Mouse (Mus musculus): ENCODE results near the gene Slc22a4.
"Not testable (repeated sequence)": the region's sequence is repeated elsewhere in the genome, so short reads cannot be mapped to it uniquely, and the experiment has no call there.

Gene Slc22a4

DNA sequence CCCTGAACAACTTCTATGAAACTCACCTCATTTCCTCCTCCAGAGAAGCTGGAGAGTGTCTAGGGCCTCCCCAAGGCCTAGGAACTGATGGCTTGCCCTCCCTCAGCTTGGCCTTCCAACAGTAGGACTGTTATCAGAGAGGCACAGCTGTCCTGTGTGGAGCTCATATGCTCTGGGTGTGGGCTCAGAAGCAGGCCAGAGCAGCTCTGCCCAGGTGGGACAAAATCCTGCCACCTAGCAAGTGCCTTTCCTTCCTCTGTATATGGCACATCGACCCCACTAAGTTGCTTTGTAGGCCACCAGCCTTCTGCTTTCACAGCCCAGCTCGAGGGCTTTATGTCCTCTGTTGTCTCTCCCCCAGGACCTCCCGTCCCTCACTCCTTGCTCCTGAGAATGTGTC, 23.2 kb downstream of the Slc22a4 start:
- DNase-seq (ENCODE audit: low spot score in 2 of 2) = no peak

DNA sequence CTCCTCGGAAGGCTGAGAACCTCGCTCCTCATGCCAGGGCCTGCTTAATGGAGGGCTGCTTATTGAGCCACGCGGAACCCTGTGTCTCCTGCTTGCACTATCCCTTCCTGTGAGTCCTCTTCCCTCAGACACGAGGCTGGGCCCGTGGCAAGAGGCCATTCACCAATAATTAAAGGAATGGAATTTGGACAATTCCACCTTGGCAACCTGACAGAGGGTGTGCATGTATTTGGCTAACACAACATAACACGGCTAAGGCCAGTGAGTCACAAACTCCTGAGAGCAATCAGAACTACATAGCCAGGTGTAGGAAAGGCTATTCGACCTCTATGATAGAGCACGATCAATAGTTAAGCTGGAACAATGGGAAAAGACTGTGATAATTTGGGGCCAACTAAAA, 23.7 kb downstream of the Slc22a4 start:
- no peak for DNase-seq (ENCODE audit: low spot score in 2 of 2)

DNA sequence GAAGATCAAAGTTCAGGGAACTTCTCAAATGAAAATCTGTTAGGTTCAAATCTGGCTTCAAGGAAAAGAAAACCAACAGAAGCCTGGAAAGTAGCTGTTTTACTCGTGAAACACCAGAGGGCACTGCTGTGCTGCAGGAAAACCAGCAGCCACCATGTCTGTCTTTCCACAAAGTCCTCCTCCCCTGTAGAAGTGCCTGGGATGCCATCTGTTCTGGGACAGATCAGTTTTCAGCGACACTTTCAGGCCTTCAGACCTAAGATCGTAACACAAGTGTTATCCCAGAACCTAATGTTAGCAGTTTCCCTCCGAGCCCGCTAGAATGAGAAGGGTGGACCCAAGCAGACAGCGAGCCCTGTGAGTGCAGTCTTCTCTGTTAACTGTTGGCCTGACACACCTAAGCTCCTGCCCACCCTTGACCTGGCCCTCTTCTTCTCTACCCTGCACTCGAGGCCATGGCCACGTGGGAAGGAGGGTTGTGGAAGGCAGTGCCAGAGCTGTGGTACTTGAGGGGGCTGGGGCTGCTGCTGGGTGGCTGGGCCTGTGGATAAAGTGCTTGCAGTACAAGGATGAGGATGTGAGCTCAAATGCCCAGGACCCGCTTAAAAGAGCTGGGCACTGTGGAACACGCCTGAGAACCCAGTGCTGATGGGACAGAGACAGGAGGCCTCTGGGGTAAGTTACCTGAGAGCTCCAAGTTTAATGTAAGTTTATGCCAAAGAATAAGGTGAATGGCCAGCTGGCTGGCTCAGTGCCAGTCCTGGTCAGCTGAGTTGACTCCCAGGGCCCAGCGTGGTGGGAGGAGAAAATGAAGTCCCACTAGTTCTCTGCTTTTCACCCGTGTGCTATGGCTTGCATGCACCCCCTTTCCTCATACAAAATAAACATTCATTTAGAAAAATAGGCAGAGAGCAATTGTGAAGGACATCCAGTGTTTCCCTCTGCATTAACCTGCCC, 24.9 kb downstream of the Slc22a4 start:
- peak; percentile 40 to 53 for DNase-seq (ENCODE audit: low spot score in 2 of 2)

DNA sequence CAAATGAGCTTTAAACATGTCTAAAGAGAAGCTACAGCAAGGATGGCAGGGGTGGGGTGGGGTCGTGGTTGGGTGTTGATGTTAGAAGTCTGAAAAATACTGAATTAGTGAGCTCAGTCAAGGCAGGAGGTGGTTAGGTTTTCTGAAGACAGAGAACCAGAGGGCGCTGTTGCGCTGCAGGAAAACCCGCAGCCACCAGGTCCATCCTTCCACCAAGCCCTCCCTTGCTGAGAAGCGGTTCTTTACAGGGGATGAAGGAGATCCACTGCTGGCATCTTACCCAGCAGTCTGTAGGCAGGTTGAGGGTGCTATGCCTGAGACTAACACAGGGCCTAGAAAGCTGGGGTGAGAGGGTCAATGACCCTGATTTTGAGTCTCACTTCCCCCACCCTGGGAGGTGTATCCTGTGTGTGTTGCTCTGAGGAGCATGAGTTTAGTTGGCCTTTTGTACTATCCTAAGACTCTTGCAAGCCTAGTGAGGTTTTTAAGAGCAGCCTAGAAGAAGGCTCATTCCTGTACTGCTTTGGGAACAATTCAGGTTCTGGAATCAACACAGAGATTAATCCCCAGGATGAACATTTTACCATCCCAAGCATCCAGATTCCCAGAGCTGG, 25.6 kb downstream of the Slc22a4 start:
- peak; percentile 75 to 76 for DNase-seq (ENCODE audit: low spot score in 2 of 2)

DNA sequence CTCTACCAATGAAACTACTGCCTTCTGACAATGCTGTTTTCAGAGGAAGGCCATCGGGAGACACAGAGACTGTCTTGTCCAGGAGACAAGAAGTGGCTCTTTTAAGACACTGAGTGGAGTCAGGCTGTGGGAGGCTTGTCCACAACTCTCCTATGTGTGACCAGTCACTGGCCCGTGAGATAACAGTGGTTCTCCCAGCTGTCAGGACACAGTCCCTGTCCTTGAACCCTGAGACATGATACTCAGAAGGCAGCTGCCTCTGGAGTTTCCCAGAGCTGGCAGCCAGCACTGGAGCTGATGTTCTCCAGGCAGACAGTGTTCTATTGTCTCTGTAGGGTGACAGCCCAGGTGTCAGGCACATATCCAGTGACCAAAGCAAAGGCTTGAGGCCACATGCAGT, 30.2 kb downstream of the Slc22a4 start:
- no peak for DNase-seq (ENCODE audit: low spot score in 2 of 2)

DNA sequence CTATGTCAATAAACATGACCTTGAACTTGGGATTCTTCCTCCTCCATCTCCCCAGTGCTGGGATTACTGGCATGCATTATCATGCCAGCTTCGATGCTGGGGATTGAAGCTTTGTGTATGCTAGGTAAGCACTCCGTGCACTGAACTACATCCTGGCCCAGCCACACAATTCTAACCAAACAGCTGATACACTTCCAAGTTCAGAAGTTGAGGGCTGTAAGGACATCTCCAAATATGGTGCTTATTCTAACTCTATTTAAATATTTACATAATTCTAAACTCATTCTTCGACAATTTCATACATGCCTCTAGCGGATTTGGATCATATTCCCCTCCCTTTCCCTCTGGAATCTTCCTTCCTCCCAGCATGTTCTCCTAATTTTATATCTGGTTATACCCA, 35.6 kb downstream of the Slc22a4 start:
- no peak for DNase-seq (ENCODE audit: low spot score in 2 of 2)

DNA sequence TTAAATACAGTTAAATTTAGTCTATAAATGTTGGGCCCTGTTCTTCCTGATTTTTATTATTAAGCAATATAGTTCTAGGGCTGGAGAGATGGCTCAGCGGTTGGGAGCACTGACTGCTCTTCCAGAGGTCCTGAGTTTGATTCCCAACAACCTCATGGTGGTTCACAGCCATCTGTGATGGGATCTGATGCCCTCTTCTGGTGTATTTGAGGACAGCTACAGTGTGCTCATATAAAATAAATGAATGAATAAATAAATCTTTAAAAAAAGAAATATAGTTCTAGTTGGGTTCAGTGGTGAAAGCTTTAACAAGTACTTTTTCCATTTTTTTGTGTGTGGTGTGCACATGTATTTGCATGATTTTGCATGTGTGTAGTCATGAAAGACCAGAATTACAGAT, 38.7 kb downstream of the Slc22a4 start:
- DNase-seq (ENCODE audit: low spot score in 2 of 2) = no peak

DNA sequence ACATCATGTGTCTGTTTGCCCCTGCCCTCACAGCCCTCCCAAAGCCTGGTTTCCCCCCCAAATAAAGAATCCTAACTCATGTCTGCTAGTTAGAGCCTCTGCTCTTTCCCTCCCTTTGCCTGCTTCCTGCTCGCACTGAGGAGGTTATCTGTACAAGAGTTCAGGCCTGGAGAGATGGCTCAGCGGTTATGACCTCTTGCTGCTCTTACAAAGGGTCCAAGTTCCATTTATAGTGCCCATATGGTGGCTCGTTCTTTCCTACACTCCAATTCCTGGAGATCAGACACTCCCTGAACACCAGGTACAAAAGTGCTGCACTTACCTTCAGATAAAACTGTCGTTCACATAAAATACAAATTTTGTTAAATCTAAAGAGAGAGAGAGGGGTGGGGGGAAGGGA, 39.8 kb downstream of the Slc22a4 start:
- DNase-seq (ENCODE audit: low spot score in 2 of 2) = no peak

DNA sequence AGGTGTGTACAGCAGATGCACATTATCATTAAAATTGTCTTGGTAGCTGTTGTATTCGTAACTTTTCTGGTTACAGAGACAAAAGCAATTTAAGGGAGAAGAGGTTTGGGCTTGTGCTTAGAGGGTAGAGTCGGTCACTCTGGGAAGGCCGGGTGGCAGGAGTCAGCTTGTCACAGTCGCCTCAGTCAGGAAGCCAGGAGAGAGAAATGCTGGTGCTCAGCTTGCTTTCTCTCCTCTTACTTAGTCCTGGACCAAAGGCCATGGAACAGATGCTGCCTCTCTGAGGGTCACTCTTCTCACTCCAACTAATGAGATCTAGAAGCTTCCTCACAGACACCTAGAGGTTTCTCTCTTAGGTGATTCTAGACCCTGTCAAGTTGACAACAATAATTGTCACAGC, 46.5 kb downstream of the Slc22a4 start:
- DNase-seq (ENCODE audit: low spot score in 2 of 2) = no peak

DNA sequence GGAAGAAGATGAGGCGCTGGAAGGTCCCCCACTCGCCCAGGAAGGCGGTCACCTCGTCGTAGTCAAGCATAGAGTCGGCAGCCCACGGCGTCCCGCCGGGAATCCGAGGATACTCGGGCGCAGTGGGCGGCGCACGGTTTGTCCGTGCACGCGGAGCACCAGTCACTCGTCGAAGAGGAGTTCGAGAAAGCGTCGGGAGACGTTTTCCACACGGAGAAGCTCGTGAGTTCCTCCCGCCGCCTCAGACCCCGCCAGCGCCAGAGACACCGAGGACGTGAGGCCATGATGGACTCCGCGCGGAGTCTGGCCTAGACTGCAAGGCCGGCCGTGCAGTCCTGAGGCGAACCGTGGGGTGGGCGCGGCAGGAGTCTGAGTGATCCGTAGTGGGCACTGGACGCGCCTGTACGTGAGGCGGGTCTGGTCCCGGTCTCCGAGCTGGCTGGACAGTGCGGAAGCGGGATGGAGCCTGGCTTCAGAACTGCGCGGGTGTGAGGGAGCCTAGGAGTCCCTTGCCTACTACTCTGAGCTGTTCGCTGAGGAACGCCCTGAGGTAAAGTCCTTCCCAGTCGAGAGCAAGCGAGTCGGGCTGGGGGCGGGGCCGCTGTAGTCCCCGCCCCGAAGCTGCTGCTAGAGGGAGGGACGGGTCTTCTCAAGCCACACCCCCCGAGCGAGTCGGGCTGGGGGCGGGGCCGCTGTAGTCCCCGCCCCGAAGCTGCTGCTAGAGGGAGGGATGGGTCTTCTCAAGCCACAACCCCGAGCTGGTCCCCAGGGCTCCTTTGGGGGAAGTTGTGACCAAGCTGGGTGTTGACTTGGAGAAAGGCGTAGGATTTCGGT, 47.9 kb downstream of the Slc22a4 start, which contains the start of gene Slc22a21:
Gene Slc22a21, minus strand, starts transcription at position 545 of the 834 bp plus-strand sequence.
- DNase-seq (ENCODE audit: low spot score in 2 of 2) = peak; percentile 19 to 28

DNA sequence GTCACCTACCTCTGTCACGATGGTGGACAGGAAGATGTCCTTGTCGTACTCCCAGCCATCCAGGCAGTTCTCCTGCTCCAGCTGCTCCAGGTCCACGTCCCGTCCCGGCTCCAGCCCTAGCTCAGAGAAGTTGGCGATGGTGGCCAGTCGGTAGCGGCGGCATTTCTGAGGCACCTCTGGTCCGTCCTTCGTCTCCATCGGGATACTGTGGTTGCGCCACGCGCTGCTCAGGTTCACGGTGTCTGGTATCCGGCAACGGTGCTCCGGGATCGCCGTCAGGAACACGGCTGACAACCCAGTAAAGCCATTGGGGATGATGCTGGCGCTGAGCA, 48.5 kb downstream of the Slc22a4 start:
- DNase-seq (ENCODE audit: low spot score in 2 of 2) = peak in 1 of 2 experiments; percentile 1

DNA sequence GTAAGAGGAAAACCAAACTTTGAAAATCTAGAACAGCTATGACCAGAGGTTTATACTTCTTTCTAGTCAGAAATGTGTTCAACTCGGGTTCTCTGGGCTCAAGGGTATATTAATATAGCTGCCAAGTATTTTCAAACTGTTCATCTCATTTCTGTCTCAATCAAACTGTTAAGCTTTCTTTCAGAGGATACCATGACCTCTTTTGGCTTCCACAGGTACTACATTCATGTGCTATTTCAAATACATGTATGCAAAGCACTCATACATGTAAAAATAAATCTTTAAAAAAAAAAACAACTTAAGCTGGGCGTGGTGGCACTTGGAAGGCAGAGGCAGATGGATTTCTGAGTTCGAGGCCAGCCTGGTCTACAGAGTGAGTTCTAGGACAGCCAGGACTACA, 50.2 kb downstream of the Slc22a4 start:
- DNase-seq (ENCODE audit: low spot score in 2 of 2) = no peak

DNA sequence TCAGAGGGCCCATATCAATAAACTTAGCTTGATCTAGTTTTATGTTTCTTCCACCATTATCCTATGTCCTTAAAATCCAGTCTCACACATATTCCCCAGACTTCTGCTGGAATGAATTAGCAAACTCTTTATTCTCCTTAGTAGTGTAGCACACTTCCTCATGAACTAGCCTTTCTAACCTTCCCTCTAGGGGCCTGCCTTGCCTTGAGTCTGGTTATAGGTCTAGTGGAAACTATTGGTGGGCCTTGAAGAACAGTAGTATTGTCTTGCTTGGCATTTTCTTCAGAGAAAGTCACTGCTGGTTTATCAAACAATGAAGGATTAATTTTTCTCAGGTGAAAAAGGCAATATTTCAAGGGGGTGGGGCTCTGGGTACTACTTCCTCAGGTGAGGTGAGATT, 52.3 kb downstream of the Slc22a4 start:
- no peak for DNase-seq (ENCODE audit: low spot score in 2 of 2)

DNA sequence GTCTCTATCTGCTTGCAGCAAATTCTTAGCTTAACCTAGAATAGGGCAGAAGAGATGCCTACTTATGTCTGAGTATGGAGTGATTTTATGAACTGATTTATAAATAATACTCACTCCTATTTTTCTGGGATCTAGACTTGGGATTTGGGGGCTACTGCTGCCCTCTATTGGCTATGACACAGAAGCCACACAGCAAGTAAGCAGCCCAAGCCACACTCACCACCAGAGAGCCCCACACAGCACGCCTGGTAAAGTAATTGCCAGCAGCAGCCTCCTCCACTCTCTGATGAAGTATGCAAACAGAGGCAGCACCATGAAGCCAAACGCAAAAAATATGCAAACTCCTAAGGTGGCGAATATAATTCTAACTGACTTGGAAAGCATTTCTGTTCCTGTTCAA, 68.9 kb downstream of the Slc22a4 start:
- DNase-seq (ENCODE audit: low spot score in 2 of 2) = no peak

DNA sequence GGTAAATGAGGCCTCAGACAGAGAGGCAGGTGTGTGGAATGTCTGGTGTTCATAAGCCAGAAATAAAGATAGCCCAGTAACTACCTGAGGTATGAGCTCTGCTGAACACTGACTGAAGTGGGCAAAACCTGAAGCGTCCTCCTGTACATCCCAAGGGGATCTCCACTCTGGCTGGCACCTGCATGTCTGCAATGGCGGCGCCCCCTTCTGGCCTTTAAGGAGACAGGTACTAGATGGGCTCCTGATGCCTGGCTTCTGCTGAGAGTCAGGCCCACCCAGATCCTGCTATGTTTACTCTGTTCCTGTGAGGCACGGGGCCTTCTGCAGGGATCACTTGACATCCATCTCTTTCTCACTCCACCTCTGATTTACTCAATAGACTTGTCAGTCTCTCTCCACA, 69.7 kb downstream of the Slc22a4 start:
- not testable (repeated sequence) for DNase-seq (ENCODE audit: low spot score in 2 of 2)

DNA sequence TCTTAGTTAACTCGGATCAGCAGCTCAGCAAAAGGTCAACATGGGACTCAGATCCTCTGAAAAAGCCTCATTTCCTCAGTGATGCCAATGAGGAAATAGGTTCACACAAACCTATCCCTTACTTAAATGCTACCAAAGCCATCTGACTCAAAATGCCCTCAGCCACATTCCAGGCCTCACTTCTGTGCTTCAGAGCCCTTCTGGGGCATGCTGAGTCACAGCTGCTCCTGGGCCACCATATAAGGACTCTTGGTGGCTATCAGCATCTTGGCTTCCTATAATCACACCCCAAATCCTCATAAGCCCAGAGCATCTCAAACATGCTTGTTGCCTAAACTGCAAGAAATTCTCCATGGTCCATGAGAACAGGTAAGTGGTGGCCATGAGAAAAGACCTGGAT, 71.3 kb downstream of the Slc22a4 start:
- no peak for DNase-seq (ENCODE audit: low spot score in 2 of 2)

DNA sequence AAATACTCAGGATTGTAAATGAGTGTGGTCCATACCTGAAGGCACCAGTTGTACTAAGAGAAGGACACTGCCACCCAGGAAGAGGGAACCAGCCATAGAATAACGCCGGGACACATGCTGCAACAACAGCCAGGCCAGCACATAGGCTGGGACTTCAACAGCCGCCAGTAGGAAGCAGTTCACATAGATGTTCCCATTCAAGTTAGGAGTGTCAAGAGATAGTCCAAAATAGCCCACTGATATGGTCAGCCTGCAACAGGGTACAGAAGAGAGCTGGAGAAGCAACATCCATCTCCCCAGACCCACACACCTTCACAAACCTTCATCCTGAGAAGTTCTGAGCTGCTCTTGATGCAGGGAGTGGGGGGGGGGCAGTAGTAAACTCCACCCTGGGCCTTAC, 73.2 kb downstream of the Slc22a4 start:
- DNase-seq (ENCODE audit: low spot score in 2 of 2) = no peak

DNA sequence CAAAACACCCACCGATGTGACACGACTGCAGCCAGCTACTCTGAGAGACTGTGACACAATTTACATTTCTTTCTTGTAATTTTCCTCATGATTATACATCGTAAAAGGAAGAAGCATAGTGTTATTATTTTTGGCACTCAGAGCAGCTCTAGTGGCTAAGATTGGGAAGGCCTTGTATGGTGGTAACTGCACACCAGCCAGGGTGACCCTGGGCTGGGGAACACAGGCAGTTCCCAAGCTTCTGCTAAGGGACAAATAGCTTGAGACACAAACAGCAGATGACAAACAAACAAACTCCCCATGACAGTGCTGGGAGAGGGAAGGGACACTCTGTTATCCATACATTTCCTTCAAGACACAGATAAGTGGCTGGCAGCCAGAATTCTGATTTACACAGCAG, 77.8 kb downstream of the Slc22a4 start:
- DNase-seq (ENCODE audit: low spot score in 2 of 2) = peak in 1 of 2 experiments; percentile 1
